Mouse (Mus musculus): ENCODE data around the gene Adh6a.

DNA sequence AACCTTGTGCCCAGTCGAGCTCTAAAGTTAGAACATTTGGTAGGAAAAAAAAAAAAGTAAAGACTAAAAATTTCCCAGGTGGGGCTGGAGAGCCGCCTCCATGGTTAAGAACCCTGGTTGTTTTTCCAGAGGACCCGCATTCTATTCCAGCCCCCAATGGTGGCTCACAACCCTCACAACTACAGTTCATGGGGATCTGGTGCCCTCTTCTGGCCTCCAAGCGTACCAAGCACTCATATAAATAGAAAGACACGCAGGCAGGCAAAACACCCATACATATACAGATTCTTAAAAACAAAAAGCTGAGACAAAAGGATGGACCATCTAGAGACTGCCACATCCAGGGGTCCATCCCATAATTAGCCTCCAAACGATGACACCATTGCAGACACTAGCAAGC is 2.1 kb upstream of the Adh6a start:
- 0 out of 2 replicates have a peak, but pooled peaks have one; percentile 9 for TF ChIP-seq CTCF (IDR thresholded peaks at IDR 0.05; ENCODE audit: low read depth)
- TF ChIP-seq EP300 (IDR thresholded peaks at IDR 0.05; ENCODE audit: low read depth): no peak
